Mouse (Mus musculus) liver, adult 2 months (tissue): ENCODE measurements around the gene Cd3g. TPM values are rescaled to one million over a fixed set of nuclear protein-coding genes. Genes with fewer than 3 reads are reported as not detected.

Source experiments
- DNase-seq: peaks from one replicate; pipeline ENCODE4 v3.0.0-alpha.2; 2011; ENCODE audit warnings: low read depth, low spot score; ENCODE audit errors: extremely low read depth
- H3K27ac ChIP-seq: fragments of 200-500 bp; replicated peaks from 2 replicates; pipeline ENCODE4 v1.5.1; 2012; ENCODE audit warnings: low read depth, mild to moderate bottlenecking, control low read depth, inconsistent platforms, low read length; ENCODE audit not compliant: insufficient read depth
- H3K27me3 ChIP-seq: fragments of 200-500 bp; 2 replicates; pipeline ENCODE4 v1.6.1; 2012; ENCODE audit warnings: mild to moderate bottlenecking, moderate library complexity, low read length, inconsistent platforms; ENCODE audit not compliant: control insufficient read depth, insufficient read depth
- H3K36me3 ChIP-seq: fragments of 200-500 bp; 2 replicates; pipeline ENCODE4 v1.6.1; 2012; ENCODE audit warnings: low read length, inconsistent platforms; ENCODE audit not compliant: control insufficient read depth, insufficient read depth
- H3K4me1 ChIP-seq: fragments of 200-500 bp; 2 replicates; pipeline ENCODE4 v1.6.1; 2011; ENCODE audit warnings: low read length; ENCODE audit not compliant: control insufficient read depth, insufficient read depth
- H3K4me3 ChIP-seq: fragments of 200-500 bp; 2 replicates; pipeline ENCODE4 v1.5.1; 2011; ENCODE audit warnings: low read depth, mild to moderate bottlenecking, control low read depth, low read length, moderate library complexity; ENCODE audit not compliant: insufficient read depth
- H3K79me2 ChIP-seq: fragments of 200-500 bp; 2 replicates; pipeline ENCODE4 v1.6.1; 2012; ENCODE audit warnings: inconsistent platforms, mild to moderate bottlenecking, low read length, moderate library complexity; ENCODE audit not compliant: control insufficient read depth, insufficient read depth
- H3K9ac ChIP-seq: fragments of 200-500 bp; 2 replicates; pipeline ENCODE4 v1.6.1; 2012; ENCODE audit warnings: low read depth, mild to moderate bottlenecking, control low read depth, inconsistent platforms, low read length
- CTCF ChIP-seq: fragments of 200-500 bp; IDR thresholded peaks from 2 replicates; pipeline ENCODE4 v1.5.1; 2011; ENCODE audit warnings: low read depth, low read length, control low read depth
- POLR2A ChIP-seq: fragments of 200-500 bp; IDR thresholded peaks from 2 replicates; pipeline ENCODE4 v1.6.1; 2011; ENCODE audit warnings: low read length, control low read depth; ENCODE audit not compliant: insufficient read depth; ENCODE audit errors: extremely low read depth
- WGBS: fragments of 180-500 bp; shearing (Covaris S2); methylation state at CpG from one replicate; pipeline ENCODE4 v1.1.7; 2018; 5-methylcytosine and 5-hydroxymethylcytosine counted together
- polyA plus RNA-seq: library from polyadenylated mRNA; depleted of rRNA; stranded (reverse); fragments of >200 nt; gene quantifications from 2 replicates; pipeline ENCODE4 v1.2.3, GENCODE M21; 2012; rRNA removed
- total RNA-seq: library from RNA; depleted of rRNA; stranded (reverse); fragments of >200 nt; gene quantifications from 2 replicates; pipeline ENCODE4 v1.2.3, GENCODE M21; 2014; rRNA removed

Gene Cd3g
- total RNA-seq: 1.1 and 1.6 TPM in 2 replicates
- 0.38 and 0.83 TPM in 2 replicates for polyA plus RNA-seq

DNA sequence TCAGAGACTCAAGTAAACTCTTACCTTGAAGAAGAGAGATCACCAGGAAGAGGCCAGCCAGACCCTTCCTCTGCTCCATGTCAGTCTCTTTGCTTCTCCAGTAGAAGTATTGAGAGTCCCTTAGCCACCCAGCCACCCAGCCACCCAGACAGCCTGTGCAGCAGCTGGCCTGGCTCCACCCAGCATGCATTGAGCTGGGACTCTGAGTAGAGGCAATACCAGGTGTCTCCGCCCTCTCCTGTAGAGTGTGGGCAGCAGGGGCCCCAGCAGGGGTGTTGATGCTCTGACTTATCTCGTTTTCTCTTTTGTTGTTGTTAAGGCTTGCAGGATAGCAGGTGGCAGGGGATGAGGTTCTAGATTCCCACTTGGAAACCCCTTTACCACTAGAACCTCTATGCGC, at the start of gene Cd3g:
Gene Cd3g (minus strand): TSS at position 190 of the 400 bp plus-strand sequence.
- Histone ChIP-seq H3K4me3 (no peak within 1 kb of the TSS), H3K27me3 (no peaks in the 10 kb centered on the region), H3K4me1 (no peaks in the 10 kb centered on the region), H3K36me3 (no peaks in the 10 kb centered on the region), H3K9ac (no peak within 1 kb of the TSS), H3K79me2 (no peaks in the 10 kb centered on the region), H3K27ac (no peak within 1 kb of the TSS)
- no peak for DNase-seq
- TF ChIP-seq POLR2A (no peak), CTCF (no peak)
- 69% methylated on average over 3 of the region's 3 CpGs for WGBS

DNA sequence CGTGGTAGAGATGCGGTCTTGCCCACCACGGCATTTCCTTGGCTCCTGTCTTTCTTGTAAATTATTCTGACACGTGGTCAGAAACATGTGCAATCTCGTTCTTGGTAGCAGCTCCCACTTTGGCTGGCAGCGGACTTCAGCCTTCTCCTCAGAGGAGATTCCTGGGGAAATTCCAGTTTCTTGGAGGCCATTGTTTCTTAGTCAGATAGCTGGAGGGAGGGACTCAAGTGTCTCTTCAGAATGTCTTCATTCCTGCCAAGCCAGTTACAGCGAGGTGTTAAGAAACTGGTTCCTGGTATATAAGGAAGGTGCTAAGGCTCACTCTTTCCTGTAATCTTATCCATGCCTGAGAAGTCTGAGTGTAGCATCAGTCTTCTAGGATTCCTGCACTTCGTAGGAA, 47.1 kb upstream of the Cd3g start:
- Histone ChIP-seq H3K9ac (no peak overlapping the region), H3K4me3 (no peak overlapping the region), H3K79me2 (no peaks in the 10 kb centered on the region), H3K27me3 (no peaks in the 10 kb centered on the region), H3K4me1 (peaks cover 15% of the 10 kb centered on the region), H3K27ac (no peak overlapping the region), H3K36me3 (no peaks in the 10 kb centered on the region)
- no peak for DNase-seq
- WGBS: 85% methylated on average over 8 of the region's 8 CpGs
- TF ChIP-seq CTCF (no peak), POLR2A (no peak)

DNA sequence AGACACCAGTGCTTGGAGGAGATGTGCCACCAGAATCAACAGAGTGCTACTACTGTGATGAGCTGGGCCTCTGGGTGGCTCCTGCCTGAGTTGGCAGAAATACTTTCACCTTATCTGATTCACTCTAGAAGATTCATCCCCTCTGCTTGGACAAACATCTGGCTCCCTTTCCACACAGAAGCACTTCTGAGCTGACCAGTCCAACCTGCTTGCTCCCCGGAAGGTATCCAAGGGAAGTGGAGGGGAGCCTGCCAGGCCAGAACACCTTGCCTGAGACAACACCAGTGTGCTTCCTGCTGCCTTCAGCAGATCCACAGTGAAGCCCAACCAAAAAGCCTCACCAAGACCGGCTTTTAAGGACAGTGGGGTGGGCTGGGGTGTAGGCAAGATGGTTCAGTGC, 44.0 kb upstream of the Cd3g start:
- peak; percentile 12 for DNase-seq
- Histone ChIP-seq H3K27me3 (no peaks in the 10 kb centered on the region), H3K79me2 (no peaks in the 10 kb centered on the region), H3K4me3 (no peak overlapping the region), H3K9ac (no peak overlapping the region), H3K4me1 (no peaks in the 10 kb centered on the region; the same call in 1 of the 2 replicates), H3K36me3 (no peaks in the 10 kb centered on the region), H3K27ac (no peak overlapping the region)
- TF ChIP-seq POLR2A: no peak
- no peak for TF ChIP-seq CTCF
- 80% methylated on average over 2 of the region's 2 CpGs for WGBS

DNA sequence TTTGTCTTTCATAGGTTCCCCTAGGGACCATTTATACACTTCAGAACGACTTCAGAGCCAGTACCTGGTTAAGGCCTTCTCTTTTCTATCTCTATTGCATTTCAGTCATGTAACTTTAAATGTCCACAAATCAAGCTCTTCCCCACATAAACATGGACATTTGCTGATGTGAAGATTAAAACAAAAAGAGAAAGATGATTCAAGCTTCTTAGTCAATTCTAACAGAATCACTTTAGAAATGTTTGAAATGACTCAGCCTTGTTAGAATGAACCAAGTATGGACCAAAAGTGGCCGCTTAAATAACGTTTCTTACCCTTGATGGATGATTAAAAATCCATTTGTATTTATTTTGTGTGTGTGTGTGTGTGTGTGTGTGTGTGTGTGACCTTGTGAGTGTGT, 43.4 kb upstream of the Cd3g start:
- Histone ChIP-seq H3K9ac (no peak overlapping the region), H3K4me3 (no peak overlapping the region), H3K27me3 (no peaks in the 10 kb centered on the region), H3K4me1 (no peaks in the 10 kb centered on the region; the same call in 1 of the 2 replicates), H3K79me2 (no peaks in the 10 kb centered on the region), H3K27ac (no peak overlapping the region), H3K36me3 (no peaks in the 10 kb centered on the region)
- WGBS: 66% methylated on average over 3 of the region's 3 CpGs
- TF ChIP-seq CTCF (no peak), POLR2A (no peak)
- no peak for DNase-seq

DNA sequence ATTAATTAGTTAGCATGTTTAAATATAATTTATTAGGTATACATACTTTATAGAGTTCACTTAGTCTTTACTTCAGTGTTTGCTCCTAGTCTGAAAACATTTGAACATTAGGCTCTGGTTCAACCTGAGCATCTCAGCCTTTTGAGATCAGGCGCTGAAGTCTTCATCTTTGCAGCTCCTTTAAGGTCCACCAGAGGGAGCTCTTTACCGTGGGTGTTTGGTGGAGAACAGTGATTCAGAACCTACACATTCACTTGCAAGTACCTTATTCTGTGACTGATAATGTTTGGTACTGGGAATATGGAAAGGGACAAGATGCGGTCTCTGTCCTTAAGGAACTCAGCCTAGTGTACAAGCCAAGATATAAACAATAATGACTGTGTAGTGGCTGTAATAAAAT, 42.6 kb upstream of the Cd3g start:
- WGBS: 9% methylated on average over 3 of the region's 3 CpGs

DNA sequence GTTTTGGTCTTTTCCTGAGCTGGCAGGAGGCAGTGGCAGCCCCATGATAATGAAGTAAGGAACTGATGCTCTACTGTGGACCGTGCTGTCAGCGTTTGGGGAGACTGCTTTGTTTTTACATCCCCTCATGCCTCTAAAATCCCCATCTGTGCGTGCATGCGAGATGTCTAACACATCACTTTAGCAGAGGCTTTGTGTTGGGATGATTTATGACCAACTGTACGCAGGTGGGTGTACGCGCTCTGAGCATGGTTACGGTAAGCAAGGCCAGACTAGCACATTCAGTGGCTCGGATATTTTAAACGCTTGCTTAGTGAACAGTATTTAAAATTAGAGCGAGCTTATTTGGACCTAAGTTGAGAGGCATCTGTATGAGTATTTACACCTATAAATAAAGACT, 37.8 kb upstream of the Cd3g start:
- TF ChIP-seq POLR2A: no peak
- TF ChIP-seq CTCF: no peak
- WGBS: 87% methylated on average over 11 of the region's 11 CpGs
- no peak for DNase-seq
- Histone ChIP-seq H3K27me3 (no peaks in the 10 kb centered on the region), H3K9ac (no peak overlapping the region), H3K27ac (no peak overlapping the region), H3K4me1 (no peaks in the 10 kb centered on the region), H3K4me3 (no peak overlapping the region), H3K79me2 (no peaks in the 10 kb centered on the region), H3K36me3 (no peaks in the 10 kb centered on the region)

More for the DNA sequence above, 42.6 kb upstream of the Cd3g start:
- Histone ChIP-seq H3K4me3 (no peak overlapping the region), H3K79me2 (no peaks in the 10 kb centered on the region), H3K9ac (no peak overlapping the region), H3K27ac (no peak overlapping the region), H3K4me1 (no peaks in the 10 kb centered on the region; the same call in 1 of the 2 replicates), H3K36me3 (no peaks in the 10 kb centered on the region), H3K27me3 (no peaks in the 10 kb centered on the region)
- TF ChIP-seq CTCF: peak; percentile 53
- no peak for TF ChIP-seq POLR2A
- peak; percentile 69 for DNase-seq
